Mouse (Mus musculus): ENCODE measurements around the gene Copb1.
"Not testable (repeated sequence)": the region's sequence is repeated elsewhere in the genome, so short reads cannot be mapped to it uniquely, and the experiment has no call there.

Gene Copb1

DNA sequence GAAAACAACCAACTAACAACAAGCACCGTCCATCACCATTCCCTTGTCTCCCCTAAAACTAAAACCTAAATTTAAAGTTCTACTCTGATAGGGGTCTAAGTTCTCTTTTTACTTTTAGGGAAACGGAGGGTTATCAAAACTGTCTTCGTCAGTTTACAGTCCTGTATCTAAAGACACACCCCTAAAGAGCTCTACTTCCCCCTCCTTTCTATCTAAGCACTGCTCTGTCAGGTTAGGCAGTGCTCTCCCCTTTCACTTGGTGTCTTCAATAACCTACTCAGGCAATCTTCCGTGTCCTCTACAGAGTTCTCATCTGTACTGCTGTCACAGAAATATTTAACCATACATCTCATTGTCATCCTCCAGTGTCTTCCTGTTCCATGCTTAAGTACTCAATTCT, 34.1 kb downstream of the Copb1 start:
- DNase-seq (ENCODE audit: low spot score) = no peak

DNA sequence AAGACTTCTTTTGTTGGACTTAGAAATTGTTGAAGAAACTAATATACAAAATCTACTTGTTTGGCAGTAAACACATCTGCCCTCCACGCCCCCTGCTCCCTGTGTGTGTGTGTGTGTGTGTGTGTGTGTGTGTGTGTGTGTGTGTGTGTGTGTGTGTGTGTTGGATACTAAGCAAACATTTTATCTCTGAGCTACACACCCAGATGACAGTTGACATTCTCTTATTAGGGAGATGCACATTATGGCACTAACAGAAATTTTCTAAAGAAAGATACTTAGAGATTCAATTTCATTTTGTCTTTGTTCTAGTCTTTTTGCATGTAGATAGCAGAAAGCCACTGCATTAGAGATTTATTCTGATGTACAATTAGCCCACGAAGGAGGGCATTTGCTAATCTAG, 37.6 kb downstream of the Copb1 start:
- no peak for DNase-seq (ENCODE audit: low spot score)

DNA sequence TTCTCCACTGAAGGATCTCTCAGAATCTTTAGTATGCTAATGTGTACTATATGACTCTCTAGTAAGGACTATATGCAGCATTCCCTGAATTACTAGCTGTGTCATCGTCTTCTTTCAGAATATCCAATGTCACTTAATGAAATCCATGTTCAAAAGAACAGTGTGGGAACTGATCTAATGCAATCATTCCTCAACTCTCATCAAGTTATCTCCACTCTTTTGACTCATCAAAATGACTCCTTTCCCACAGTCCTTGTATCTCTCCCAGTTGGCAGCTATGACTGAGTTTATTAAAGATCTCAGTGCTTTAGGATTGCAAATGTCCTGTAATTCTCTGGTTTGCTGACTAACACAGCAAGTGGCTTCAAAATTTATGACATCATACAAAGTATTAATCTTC, 40.1 kb downstream of the Copb1 start:
- DNase-seq (ENCODE audit: low spot score) = no peak

DNA sequence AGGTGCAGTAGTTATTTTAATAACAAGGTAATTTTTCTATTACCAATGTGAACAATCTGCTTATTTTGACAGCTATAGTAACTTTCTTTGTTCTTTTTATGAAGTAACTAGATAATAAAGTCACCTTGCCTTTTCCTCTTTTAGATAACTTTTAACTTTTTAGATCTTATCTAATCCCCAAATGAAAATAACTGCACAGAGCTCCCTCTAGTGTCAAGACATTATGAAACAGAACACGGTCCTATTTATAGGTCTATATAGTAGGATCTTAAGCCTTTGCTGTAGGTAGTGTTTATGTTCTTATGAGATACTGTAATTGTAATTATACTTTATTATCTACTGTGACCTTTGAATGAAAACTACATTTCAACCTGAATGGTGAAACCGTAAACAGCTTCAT, 41.0 kb downstream of the Copb1 start:
- no peak for DNase-seq (ENCODE audit: low spot score)

DNA sequence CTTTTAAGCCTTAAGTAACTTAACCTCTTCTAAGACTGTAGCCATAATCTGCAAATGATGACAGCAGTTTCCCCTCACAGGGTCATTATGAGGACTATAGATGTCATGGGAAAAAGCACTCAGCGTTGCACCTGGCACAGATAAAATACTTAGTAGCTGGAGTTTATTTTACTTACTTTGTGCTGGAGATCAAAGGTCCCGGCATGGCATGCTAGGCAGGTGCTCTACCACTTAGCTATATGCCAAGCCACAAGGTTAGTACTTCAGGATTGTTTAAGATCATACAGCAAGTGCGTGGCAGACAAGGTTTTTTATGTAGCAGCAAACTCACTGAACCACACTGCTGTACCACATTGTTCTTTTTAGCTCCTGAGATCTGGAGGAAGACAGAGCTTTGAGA, 43.9 kb downstream of the Copb1 start:
- DNase-seq (ENCODE audit: low spot score) = no peak

DNA sequence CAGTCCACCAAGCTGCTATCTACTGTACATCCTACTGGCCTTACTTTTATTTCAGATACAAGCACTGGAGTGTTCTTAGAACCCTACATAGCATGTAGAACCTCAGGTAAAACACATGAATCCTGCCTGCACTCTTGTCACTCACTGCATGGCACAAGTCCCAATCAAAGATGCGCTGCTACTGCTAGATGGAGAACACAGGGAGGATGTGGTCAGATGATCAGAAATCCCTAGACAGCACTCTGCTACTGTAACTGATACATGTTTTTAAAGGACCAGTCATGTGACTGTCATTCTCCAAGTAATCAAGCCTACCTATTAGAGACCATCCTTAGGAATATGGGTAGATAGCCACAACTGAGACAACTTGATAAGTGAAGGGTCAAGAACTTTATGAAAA, 44.7 kb downstream of the Copb1 start:
- DNase-seq (ENCODE audit: low spot score) = no peak

DNA sequence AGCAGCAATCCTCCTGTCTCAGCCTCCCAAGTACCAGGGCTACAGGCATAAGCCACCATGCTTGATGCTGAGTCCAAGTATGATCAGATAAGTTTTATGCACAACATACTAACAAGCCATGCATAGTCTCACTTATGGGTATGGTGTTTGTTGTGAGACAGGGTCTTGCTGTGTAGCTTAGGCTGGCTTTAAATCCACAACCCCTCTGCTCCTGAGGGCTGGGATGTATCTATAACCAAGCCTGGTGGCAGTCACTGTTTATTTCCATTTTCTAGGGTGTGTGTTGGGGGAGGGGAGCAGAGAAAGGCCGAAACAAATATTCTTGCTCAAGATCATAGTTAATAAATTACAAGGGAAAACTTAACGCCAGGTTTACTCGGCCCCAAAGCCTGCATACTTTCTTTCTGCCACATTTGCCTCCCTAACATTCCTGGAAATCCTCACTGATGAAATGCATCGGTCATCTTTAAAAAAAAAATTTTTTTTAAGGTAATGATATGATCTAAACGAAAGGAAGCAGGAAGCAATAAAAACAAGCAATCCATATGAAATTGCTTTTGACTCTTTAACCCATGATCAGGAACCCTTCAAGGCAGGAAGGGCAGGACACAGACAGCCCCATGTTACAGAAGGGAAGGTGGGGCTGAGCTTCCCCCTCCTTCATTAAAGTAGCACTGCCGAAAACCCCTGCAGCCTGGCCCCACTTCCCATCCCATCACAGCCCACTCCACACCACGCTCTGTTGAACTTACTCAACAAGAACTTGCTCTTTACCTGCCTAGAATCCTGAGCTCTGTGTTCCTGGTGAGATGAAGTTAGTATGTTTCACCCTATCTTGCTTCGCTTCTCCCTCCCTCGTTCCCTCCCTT, 50.8 kb downstream of the Copb1 start:
- peak; percentile 44 for DNase-seq (ENCODE audit: low spot score)

DNA sequence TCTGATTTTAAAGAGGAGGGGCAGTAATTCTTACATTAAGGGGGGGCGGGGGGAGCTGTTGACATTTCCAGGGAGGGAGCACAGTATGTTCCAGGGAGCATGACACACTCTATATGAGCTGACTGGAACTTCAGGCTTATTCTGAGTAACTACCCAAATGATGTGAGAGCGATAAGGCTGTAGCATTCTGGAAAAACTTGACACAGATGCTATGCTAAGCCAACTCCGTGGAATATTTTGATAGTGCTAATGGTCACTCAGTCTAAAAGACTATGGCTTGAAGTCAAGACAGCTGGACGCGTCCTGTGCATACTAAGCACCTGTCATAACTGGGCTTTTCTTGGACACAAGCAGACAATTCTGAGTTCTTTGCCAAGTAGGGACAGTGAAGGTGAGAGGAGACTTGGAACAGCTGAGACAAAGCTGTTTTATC, 51.5 kb downstream of the Copb1 start:
- DNase-seq (ENCODE audit: low spot score) = peak; percentile 37

DNA sequence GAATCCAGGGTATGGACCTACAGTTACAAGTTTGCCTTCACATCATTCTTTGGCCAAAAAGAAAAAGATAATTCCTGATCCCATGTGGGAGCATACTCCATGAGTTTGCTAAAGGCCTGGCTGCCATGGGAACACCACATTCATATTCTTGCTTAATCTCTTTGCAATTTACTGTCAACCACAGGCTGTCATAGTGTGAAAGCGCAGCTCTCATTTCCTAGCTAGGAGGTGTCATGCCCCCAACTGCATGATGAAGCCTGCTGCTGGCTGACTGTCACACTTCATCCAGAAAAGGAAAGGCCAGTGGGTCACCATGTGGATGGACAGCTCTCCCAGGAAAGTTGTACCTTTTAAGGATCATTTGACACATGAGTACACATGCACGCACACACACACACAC, 53.9 kb downstream of the Copb1 start:
- no peak for DNase-seq (ENCODE audit: low spot score)

DNA sequence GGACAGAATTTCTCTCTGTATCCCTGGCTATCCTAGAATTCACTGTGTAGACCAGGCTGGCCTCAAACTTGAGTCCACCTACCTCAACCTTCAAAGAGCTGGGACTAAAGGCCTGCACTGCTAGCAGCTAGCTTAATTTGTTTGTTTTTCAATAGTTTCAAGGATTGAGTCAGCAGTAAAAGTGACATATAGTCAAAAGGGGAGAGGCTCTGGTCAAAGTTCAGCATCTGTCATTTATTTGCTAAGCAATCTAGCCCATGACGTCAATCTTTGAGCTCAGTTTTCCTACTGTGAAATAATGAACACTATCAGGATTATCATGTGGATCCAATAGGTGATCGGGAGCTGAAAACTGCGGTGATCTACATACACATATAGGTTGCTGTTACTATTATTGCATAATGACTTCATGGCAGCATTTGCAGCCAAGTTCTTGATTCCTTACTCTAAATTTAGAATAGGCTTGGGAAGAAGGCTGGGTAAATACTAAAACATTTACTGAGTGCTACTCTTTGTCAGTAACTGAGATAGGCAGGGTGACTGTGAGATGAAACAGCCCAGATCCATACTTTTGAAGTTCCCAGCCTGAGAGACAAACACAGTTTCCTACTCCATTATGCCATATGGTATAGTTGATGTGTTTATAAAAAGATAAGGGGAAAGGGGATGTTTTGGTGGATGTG, 54.9 kb downstream of the Copb1 start:
- DNase-seq (ENCODE audit: low spot score) = no peak

DNA sequence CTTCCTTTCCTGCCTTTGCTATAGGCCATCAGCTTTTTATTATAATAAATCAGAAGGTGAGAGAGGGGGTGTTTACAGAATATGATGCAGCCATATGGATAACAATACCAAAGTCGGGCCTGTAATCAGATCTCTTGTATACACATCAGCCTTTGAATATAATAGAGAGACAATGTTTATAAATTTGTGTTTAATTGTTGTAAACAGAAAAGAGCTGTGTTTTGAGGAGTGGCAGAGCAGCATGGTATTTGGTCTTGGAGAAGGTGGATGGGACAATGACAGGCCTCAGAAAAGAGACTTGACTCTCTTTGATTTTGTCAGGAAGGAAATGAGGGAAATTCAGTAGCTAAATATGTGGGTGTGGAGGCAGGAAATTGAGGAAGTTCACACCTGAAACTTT, 56.3 kb downstream of the Copb1 start:
- no peak for DNase-seq (ENCODE audit: low spot score)

DNA sequence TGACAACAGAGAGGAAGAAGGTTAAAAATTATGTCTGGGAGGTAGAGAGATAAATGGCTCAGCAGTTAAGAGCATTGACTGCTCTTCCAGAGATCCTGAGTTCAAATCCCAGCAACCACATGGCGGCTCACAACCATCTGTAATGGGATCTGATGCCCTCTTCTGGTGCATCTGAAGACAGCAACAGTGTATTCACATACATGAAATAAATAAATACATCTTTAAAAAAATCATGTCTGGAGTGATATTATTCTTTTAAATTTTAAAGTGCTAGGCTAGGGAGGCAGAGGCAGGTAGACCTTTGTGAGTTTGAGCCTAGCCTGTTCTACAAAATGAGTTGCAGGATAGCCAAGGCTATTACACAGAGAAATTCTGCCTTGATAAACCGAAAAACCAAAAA, 57.9 kb downstream of the Copb1 start:
- not testable (repeated sequence) for DNase-seq (ENCODE audit: low spot score)

DNA sequence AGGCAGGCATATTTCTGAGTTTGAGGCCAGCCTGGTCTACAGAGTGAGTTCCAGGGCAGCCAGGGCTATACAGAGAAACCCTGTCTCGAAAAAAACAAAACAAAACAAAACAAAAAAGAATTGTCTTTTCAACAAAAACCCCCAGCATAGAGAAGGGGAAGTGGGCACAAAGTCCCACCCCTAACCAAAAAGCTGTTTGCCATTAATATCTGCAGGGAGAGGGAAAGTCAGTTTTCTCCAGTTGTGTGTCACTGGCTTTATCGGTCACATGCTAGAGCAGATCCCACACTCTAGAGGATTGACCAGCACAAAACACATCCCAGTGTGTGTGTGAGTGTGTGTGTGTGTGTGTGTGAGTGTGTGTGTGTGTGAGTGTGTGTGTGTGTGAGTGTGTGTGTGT, 59.7 kb downstream of the Copb1 start:
- not testable (repeated sequence) for DNase-seq (ENCODE audit: low spot score)

DNA sequence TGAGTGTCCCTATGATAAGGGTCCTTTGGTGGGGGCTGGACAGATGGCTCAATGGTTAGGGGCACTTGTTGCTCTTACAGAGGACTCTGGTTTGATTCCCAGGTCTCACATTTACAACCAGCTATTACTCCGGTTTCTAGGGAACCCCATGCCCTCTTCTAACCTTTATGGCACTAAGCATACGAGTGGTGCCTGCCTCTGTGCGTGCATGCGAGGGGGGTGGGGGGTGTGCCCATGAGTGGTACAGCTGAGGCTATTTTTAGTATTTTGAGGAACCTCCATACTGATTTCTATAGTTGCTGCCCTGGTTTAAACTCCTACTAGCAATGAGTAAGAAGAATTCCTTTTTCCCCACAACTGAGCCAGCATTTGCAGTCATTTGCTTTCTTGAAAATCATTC, 60.3 kb downstream of the Copb1 start:
- DNase-seq (ENCODE audit: low spot score) = no peak

DNA sequence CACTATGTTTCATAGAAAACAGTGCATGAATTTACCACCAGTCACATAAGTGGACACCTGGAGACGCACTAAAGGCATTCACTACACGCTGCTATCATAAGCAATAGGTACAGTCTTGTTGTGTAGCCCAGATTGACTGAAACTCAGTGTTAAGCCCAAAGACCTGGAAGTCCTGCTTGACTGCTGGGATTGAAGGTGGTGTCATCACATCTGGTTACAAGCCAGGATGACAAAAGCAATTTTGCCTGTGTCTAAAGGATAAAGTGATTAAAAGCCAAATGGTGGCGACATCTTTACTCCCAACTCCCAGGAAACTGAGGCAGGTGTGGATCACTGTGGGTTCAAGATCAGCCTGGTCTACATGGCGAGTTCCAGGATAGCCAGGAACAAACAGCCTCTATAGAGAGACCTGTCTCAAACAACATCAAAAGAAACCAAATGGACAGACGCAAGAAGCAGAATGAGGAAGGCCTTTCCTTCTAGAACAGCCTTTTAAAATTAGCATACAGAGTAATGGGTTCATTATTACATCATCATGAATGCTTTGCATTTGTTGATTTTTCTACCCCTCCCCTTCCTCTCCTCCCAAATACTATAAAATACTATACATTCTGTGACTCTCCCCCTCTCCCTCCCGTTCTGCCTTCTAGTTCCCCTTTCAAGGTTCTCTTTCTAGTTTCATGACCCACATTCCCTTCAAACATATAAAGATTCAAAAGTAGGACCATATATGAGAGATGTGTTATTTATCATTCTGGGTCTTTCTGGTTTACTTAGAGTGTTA, 61.0 kb downstream of the Copb1 start:
- DNase-seq (ENCODE audit: low spot score) = no peak

DNA sequence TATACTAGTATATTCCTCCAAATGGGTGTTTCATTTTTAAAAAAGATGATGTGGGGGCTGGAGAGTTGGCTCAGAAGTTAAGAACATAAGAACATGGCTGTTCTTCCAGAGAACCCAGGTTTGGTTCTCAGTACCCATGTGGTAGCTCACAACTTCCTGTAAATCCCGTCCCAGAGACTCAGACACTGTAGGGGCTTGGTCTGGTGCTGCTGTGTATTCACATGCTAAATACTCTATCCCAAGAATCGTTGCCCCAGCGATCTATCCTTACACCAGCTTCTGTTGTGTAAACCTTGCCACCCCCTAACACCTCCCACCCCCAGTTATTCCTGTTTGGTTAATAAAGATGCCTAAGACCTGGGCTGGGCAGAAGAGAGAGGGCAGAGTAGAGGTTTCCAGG, 61.9 kb downstream of the Copb1 start:
- DNase-seq (ENCODE audit: low spot score) = no peak

DNA sequence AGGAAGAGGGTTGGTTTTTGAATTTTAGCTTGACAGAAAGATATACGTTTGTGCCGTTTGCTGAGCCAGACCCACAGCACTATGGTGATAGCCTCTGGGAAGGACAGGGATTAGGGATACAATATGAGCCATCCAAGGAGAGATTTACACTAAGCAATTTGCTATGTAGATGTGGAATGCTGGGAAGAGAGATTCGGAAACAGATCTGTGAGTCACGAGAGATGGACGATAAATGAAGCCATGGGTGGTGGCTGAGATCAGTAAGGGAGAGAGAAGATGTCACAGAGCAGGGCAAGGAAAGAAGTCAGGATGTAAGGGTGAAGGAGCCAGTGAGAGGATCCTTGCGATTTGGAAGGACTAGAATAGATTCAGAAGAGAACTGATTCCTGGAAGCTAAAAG, 71.1 kb downstream of the Copb1 start:
- DNase-seq (ENCODE audit: low spot score) = no peak

DNA sequence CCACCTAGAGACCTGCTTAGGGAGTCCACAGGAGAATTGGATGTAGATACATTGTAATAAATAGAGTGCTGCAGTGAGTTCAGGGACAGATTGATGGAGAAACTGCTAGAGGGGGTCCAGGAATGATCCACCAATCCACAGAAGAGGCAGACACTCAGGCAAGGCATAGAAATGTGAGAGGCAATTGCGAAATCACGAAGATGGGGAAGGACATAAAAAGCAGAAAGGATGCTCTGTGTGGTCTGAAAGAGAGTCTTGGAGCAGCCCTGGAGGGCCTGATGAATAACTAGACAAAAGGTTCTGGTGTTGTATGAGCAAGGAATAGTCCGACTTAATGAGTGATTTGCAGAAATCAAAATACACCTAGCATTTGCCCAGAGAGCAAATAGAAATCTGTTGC, 71.8 kb downstream of the Copb1 start:
- no peak for DNase-seq (ENCODE audit: low spot score)

DNA sequence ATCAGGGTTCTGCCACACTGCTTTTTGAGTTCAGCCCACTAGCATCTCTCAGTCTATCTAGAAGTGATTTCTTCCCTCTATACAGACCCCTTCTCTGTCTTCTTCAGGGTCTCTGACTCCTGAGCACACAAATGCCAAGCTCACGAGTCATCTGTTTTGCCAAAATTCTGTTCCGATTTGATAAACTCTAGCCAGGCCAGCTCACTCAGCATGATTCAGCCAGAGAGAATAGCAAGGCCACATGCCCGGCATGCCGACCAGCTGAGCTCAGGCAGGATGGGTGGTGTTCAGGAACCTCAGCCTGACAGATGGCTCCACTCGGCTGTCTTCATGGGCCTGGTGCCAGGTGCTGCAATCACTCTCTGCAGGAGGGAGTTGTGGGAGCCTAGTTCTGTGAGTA, 73.1 kb downstream of the Copb1 start:
- DNase-seq (ENCODE audit: low spot score) = peak; percentile 92

DNA sequence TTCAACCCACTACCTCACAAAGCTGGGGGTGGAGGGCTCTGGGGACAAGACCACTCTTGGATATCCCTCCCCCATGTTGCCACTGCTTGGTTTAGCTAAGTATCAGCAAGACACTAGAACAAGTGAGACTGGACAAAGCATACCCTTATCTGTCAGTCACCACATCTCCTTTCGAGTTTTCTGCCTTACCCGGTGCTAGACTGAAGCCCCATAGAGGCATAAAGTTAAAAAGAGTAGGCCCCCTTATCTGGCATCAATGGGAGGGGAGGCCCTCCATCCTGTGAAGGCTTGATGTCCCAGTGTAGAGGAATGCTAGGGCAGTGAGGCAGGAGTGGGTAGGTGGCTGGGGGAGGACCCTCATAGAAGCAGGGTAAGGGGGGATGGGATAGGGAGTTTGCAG, 77.9 kb downstream of the Copb1 start:
- no peak for DNase-seq (ENCODE audit: low spot score)

DNA sequence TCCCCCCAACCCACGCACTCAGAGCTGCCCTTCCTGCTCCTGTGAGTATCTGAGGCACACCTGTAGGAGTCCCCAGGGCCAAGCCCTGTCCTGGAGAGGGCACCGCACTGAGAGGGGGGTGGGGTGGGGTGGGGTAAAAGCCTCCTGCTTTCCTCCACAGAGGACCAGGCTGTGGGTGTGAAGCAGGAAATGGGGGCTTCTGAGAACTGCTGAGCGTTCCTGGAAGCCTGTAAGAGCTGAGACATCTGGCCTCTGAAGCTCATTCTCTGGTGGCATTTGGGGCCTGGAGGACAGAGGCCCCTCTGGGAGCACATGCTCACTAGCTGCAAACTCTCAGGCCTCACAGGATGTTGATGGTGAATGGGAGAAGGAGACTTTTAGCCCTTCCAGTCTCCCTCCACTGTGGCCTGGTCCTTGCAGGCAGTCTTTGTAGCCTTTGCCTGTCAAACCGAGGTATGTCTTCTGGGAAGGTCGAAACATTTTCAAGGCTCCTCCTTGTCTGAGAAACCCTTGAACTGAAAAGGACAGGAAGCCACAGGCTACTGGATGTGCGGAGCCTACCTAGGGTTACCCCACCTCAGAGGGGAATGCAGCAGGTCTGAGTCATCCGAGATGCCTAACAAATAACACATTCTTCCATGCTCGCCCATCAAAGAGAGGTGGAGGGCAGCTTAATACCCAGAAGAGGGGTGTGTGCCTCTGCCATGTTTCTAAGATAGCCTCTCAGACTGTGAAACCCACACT, 83.0 kb downstream of the Copb1 start:
- DNase-seq (ENCODE audit: low spot score) = peak; percentile 42

DNA sequence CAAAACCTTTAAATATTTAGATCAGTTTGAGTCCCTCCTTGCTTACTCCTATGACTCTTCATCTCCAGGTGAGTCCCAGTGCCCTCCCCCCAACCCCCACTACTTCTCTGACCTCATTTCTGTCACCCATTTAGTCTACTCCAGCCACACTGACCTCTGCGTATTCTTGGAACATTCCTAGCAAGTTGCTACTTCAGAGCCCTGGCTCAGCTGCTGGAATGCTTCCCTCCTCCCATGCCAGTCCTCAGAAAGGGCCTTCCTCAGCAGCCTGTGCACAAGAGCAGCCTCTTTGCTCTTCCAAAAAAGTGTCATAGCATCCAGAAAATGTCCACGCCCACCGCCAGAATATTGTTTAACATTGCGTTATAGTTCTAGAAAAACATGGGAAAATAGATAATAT, 84.5 kb downstream of the Copb1 start:
- DNase-seq (ENCODE audit: low spot score) = no peak
